Mouse (Mus musculus): ENCODE results near the gene Ppp1r15a. TPM values are rescaled to one million over a fixed set of nuclear protein-coding genes. Genes with fewer than 3 reads are reported as not detected.

Gene Ppp1r15a
- polyA plus RNA-seq (2016; fragmentation: Nextera tagmentation; extraction: Ambion mirVana): 18.6 and 21.6 TPM in 2 replicates

GRCm38 (mm10) chr7:45525809-45526473, at the start of gene Ppp1r15a, which contains the start of gene Plekha4:
Ppp1r15a (minus strand) TSS chr7:45526268.
Plekha4 (plus strand) TSS chr7:45526330.
- peaks cover 53% of the 10 kb centered on the region for H3K4me1 ChIP-seq
- H3K9me3 ChIP-seq: no peaks in the 10 kb centered on the region
- no peaks in the 10 kb centered on the region for H3K27me3 ChIP-seq (replicated peaks; ENCODE audit: low read depth, poor library complexity, severe bottlenecking)
- WGBS: under 1% methylated on average over 54 of the region's 54 CpGs
- H3K36me3 ChIP-seq (replicated peaks): peaks cover 22% of the 10 kb centered on the region
- DNase-seq (ENCODE audit: low spot score): peak; percentile 95
- peak within 1 kb of the TSS; percentile 96 for H3K4me3 ChIP-seq
- peak within 1 kb of the TSS; percentile 95 for H3K27ac ChIP-seq (replicated peaks)

GRCm38 (mm10) chr7:45574472-45575379, 48.7 kb upstream of the Ppp1r15a start:
- peaks cover 29% of the 10 kb centered on the region for H3K4me1 ChIP-seq
- H3K4me3 ChIP-seq: no peak overlapping the region
- H3K27ac ChIP-seq (replicated peaks): no peak overlapping the region; the same call in 1 of the 2 replicates
- 86% methylated on average over 15 of the region's 15 CpGs for WGBS
- H3K9me3 ChIP-seq: no peaks in the 10 kb centered on the region
- no peak for DNase-seq (ENCODE audit: low spot score)
- H3K27me3 ChIP-seq (replicated peaks; ENCODE audit: low read depth, poor library complexity, severe bottlenecking): no peaks in the 10 kb centered on the region
- peaks cover 44% of the 10 kb centered on the region for H3K36me3 ChIP-seq (replicated peaks)

GRCm38 (mm10) chr7:45573954-45574353, 47.9 kb upstream of the Ppp1r15a start:
- no peak overlapping the region for H3K27ac ChIP-seq (replicated peaks)
- no peaks in the 10 kb centered on the region for H3K27me3 ChIP-seq (replicated peaks; ENCODE audit: low read depth, poor library complexity, severe bottlenecking)
- WGBS: 87% methylated on average over 8 of the region's 8 CpGs

GRCm38 (mm10) chr7:45571966-45572365, 45.9 kb upstream of the Ppp1r15a start:
- peaks cover 20% of the 10 kb centered on the region for H3K36me3 ChIP-seq (replicated peaks)
- no peaks in the 10 kb centered on the region for H3K27me3 ChIP-seq (replicated peaks; ENCODE audit: low read depth, poor library complexity, severe bottlenecking)
- H3K4me3 ChIP-seq: 0 out of 2 replicates have a peak overlapping the region, but pooled peaks have one; percentile 26
- DNase-seq (ENCODE audit: low spot score): no peak
- no peaks in the 10 kb centered on the region for H3K9me3 ChIP-seq
- H3K27ac ChIP-seq (replicated peaks): peak overlapping the region; percentile 35
- 39% methylated on average over 1 of the region's 1 CpGs for WGBS
- peaks cover 47% of the 10 kb centered on the region for H3K4me1 ChIP-seq

More at GRCm38 (mm10) chr7:45573954-45574353, 47.9 kb upstream of the Ppp1r15a start:
- H3K4me3 ChIP-seq: no peak overlapping the region
- no peaks in the 10 kb centered on the region for H3K9me3 ChIP-seq
- no peak for DNase-seq (ENCODE audit: low spot score)
- H3K36me3 ChIP-seq (replicated peaks): peaks cover 40% of the 10 kb centered on the region
- peaks cover 29% of the 10 kb centered on the region for H3K4me1 ChIP-seq

GRCm38 (mm10) chr7:45570103-45570741, 44.2 kb upstream of the Ppp1r15a start, which contains the start of gene Bcat2:
Bcat2 (plus strand) TSS chr7:45570153.
- peak within 1 kb of the TSS; percentile 94 for H3K27ac ChIP-seq (replicated peaks)
- under 1% methylated on average over 42 of the region's 42 CpGs for WGBS
- peak within 1 kb of the TSS; percentile 85 for H3K4me3 ChIP-seq
- DNase-seq (ENCODE audit: low spot score): peak; percentile 88
- H3K4me1 ChIP-seq: peaks cover 47% of the 10 kb centered on the region
- H3K27me3 ChIP-seq (replicated peaks; ENCODE audit: low read depth, poor library complexity, severe bottlenecking): no peaks in the 10 kb centered on the region
- no peaks in the 10 kb centered on the region for H3K9me3 ChIP-seq
- H3K36me3 ChIP-seq (replicated peaks): peaks cover 5% of the 10 kb centered on the region; the same call in 1 of the 2 replicates

- Histone ChIP-seq H3K9me3 (no peaks in the 10 kb centered on the region), H3K36me3 (replicated peaks) (peaks cover 3% of the 10 kb centered on the region; the same call in 1 of the 2 replicates), H3K27ac (replicated peaks) (peak overlapping the region; percentile 87), H3K27me3 (replicated peaks; ENCODE audit: low read depth, poor library complexity, severe bottlenecking) (no peaks in the 10 kb centered on the region), H3K4me3 (peak overlapping the region; percentile 62), H3K4me1 (peaks cover 43% of the 10 kb centered on the region)
- WGBS: 78% methylated on average over 10 of the region's 10 CpGs
- no peak for DNase-seq (ENCODE audit: low spot score)
These were observed 42.8 kb upstream of the Ppp1r15a start for GRCm38 (mm10) chr7:45568601-45569473.

- Histone ChIP-seq H3K27me3 (replicated peaks; ENCODE audit: low read depth, poor library complexity, severe bottlenecking) (no peaks in the 10 kb centered on the region), H3K9me3 (no peaks in the 10 kb centered on the region), H3K27ac (replicated peaks) (peak overlapping the region; percentile 87), H3K4me3 (peak overlapping the region; percentile 62), H3K36me3 (replicated peaks) (no peaks in the 10 kb centered on the region), H3K4me1 (peaks cover 43% of the 10 kb centered on the region)
- 1% methylated on average over 24 of the region's 24 CpGs for WGBS
- DNase-seq (ENCODE audit: low spot score): peak; percentile 95
These were observed 41.9 kb upstream of the Ppp1r15a start for GRCm38 (mm10) chr7:45567780-45568516.

- Histone ChIP-seq H3K4me3 (peak overlapping the region; percentile 62), H3K9me3 (no peaks in the 10 kb centered on the region), H3K4me1 (peaks cover 46% of the 10 kb centered on the region), H3K36me3 (replicated peaks) (no peaks in the 10 kb centered on the region), H3K27me3 (replicated peaks; ENCODE audit: low read depth, poor library complexity, severe bottlenecking) (no peaks in the 10 kb centered on the region), H3K27ac (replicated peaks) (peak overlapping the region; percentile 87)
- no peak for DNase-seq (ENCODE audit: low spot score)
- WGBS: 67% methylated on average over 8 of the region's 8 CpGs
These were observed 41.2 kb upstream of the Ppp1r15a start for GRCm38 (mm10) chr7:45567112-45567779.

GRCm38 (mm10) chr7:45565446-45565845, 39.4 kb upstream of the Ppp1r15a start:
- no peaks in the 10 kb centered on the region for H3K27me3 ChIP-seq (replicated peaks; ENCODE audit: low read depth, poor library complexity, severe bottlenecking)
- peaks cover 46% of the 10 kb centered on the region for H3K4me1 ChIP-seq
- no peak overlapping the region for H3K27ac ChIP-seq (replicated peaks)
- H3K36me3 ChIP-seq (replicated peaks): no peaks in the 10 kb centered on the region
- WGBS: 90% methylated on average over 9 of the region's 9 CpGs
- DNase-seq (ENCODE audit: low spot score): no peak
- H3K4me3 ChIP-seq: no peak overlapping the region
- H3K9me3 ChIP-seq: no peaks in the 10 kb centered on the region

GRCm38 (mm10) chr7:45564811-45565210, 38.7 kb upstream of the Ppp1r15a start:
- WGBS: 81% methylated on average over 2 of the region's 2 CpGs
- DNase-seq (ENCODE audit: low spot score): no peak
- H3K27me3 ChIP-seq (replicated peaks; ENCODE audit: low read depth, poor library complexity, severe bottlenecking): no peaks in the 10 kb centered on the region

More at GRCm38 (mm10) chr7:45564811-45565210, 38.7 kb upstream of the Ppp1r15a start:
- H3K4me3 ChIP-seq: no peak overlapping the region
- H3K9me3 ChIP-seq: no peaks in the 10 kb centered on the region
- H3K4me1 ChIP-seq: peaks cover 39% of the 10 kb centered on the region
- no peak overlapping the region for H3K27ac ChIP-seq (replicated peaks)
- no peaks in the 10 kb centered on the region for H3K36me3 ChIP-seq (replicated peaks)
